Mouse (Mus musculus) kidney, adult 8-10 months (tissue): ENCODE results near the gene Shisal1.

Experiments
- DNase-seq, 2 experiments: peaks; one replicate each; pipeline ENCODE4 v3.0.0; 2022

The Shisal1 gene

DNA sequence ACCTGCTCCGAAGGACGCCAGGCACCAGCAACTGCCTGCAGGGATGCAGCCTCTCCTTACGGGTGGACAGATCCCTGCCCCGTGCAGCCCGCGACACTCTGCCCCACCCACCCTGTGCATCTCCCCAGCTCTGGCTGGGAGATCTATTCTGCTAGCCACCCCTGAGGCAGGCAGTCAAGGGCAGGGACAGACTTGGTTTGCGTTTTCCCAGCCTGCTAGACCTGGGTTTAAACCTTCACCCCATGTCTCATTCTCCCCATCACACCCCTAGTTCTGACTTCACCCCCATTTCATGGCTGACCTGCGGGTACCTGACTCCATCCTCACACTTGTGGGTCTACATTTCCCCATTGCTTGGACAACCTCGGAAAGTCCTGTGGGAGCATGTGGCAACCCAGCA lies at the start of gene Shisal1:
Gene Shisal1, minus strand, starts transcription at position 101 of the 400 bp plus-strand sequence.
- DNase-seq = no peak

DNA sequence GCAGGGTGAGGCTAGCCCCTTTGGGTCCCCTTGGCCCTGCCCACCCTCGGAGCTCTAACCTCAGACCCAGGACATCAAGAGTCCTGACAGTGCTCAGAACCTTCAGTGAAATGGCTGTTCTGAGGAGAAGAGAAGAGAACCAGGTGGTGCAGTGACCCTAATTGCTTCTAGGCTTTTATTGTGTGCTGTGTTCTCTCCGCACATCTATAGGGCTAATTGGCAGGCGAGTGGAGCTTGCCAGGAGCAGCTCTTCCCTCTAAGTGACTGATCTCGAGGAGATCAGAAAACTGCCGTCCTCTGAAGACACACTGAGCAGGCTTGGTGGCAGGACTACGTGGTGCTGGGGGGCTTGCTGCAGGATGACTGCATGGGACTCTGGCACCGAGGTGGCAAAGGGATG lies 43.6 kb upstream of the Shisal1 start:
- DNase-seq = no peak

DNA sequence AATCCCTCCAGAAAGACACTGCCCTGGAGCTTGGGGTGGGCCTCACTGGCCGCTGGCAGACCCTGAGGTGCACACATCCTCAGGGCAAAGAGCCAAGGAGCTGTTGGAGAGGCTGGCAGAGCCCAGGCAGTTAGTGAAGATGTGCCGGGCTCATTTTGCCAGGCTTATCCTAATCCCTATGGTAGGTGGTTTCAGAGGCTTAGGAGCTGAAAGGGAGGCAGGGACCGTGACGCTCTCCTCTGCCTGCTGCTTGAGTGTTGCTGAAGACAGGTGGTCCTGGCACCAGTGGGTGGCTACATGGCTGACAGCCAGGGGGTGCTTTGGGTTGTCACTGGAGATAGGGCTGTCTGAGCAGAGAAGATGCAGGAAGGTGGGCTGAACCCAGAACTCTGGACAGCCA lies 37.4 kb upstream of the Shisal1 start:
- no peak for DNase-seq

DNA sequence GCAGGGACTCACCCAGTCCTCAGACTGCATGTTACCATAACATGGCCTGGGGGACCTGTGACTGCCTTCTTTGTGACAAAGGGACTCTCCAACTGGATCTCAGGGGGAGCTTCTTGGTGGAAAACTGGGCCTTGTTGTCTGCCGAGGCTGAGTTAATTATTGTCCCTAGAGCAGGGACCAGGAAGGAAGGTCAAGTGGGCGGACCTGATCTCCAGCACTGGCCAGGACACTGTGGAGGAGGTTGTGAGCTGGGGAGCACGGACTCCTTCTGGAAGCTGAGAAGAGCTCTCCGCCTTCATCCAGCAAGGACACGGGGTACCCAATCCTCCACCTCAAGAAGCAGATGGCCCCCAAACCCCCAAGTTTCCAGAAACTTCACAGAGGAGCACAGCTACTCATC lies 36.7 kb upstream of the Shisal1 start:
- DNase-seq = peak; percentile 74 to 77

DNA sequence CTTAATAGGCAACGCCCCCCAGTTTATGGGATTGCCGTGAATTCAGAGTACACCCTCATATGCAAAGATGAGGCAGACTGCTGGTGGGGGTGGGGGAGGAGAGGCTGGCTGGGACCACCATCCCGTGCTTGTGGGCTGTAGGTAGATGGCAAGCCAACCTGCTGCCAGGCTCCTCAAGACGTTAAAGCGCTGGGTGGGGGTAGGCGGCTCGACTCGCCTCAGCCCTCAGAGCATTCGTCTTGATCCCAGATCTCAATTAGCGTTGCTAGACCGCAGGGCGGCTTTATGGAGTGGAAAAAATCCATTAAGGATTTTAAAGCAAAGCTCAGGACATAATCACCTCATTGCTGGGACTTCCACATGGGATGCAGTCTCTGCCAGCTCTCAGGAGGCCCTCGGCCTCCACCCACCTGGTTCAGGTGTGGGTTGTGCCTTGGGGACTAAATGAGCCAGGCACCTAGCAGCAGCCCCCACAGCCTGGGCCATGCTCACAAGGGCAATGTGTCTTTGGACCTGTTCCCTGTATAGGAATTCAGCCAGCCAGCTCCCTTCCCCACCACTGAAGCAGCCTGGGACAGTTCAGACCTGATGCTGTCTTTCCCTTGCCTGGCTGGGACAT lies 34.5 kb upstream of the Shisal1 start:
- DNase-seq = peak; percentile 23 to 43

DNA sequence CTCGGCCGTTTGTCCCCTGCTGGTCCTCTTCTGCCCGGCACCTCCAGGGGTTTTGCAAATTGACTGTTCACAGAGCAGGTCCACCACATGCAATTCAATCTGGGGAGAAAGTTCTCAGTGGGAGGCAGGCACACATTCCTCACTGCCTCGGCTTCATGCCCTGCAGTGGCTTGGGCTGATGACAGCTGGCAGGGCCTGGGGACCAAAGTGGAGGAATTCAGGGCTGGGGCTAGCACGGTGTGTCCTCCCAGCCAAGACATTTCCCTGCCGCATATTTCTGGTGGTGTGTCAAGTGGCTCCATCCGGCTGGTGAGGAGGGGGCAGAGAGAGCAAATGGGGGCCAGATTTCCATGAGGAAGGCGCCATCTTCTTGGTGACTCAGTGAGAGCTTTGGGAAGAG lies 22.5 kb upstream of the Shisal1 start:
- no peak for DNase-seq

DNA sequence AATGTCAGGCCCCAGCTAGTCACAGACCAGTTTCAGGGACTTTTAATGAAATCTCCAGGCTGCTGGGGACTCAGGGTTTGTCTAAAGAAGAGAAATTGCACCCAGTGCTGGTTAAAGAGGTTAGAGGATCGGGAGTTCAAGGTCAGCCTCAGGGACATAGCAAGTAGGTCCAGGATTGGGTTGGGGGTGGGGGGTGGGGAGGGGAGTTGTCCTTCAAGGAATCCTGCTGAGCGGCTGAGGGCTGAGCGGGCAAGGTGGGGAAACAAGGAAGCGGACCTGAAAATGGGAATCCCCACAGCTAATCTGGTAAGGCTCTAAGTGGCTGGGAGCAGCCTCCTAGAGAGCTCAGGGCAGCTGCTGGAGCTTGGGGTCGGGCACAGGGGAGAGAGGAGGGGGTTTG lies 20.9 kb upstream of the Shisal1 start:
- no peak for DNase-seq

DNA sequence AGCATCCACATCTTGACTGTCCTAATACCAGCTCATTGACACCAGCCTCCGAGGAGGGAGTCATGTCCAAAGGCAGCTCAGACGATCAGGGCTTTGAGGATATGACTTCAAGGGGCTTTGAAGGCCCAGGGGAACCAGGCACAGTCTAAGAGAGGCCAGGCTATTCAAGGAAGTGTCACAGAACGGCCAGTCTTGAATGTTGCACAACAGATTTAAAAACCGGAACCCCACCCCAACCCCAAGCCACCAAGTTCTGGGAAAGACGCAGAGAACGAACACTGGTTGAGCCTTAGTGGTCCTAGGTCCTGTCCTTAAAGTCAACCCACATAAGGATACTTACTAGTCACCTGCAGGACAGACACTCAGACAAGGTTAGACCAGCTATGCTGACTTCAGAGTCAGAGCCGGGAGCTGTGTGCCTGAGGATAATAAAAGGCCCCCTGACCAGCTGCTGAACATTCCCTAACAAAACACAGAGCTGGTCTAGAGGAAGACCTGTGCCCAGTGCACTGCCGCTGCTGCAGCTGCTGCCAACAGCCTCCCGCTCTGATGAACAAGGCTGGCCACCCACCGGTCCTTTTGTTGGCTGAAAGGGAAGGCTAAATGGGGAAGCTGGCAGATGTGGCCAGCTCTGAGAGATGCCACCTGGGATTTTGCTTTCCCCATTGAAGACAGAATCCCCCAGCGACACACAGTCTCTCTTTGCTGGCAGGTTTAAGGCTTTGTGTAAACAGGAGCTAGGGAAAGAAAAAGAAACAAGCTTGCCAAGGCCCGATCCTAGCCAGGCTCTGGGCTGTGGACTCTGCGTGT lies 19.8 kb upstream of the Shisal1 start:
- DNase-seq = no peak

DNA sequence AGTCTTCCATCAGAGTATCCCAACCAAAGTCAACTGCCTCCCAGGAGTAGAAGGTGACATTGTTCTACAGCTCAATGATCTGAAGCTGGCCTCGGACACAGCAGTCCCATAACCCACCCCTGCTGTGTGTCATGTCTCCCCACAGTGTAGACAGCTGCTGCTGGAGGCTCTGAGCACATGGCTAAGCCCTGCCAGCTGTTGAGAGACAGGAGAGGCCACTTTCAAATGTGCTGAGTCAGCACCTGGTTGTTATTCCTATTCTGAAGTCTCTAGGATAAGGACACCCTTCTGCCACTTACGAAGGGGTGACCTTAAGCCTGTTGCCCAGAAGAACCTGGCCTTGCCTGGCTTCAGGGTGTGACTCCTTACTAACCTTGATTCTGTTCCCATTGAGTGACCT lies 14.5 kb upstream of the Shisal1 start:
- no peak for DNase-seq

DNA sequence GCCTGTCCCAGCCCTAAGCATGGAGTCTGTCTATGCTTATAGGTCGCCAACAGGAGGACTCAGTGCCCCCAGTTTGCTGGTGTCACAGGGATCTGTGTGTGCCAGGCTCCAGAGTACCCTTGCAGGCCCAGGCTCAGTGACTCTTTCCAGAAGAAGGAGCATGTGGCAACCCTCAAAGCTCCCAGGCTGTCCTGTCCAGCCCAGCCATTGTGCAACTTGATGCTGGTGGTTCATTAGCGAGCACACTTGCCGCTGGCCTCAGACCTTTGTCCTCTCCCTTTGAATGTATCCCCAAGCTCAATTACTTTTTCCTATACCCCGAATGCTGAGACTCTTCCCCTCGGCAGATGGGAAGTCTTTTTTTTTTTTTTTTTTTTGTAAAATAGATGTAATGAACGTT lies 12.1 kb upstream of the Shisal1 start:
- DNase-seq = no peak

DNA sequence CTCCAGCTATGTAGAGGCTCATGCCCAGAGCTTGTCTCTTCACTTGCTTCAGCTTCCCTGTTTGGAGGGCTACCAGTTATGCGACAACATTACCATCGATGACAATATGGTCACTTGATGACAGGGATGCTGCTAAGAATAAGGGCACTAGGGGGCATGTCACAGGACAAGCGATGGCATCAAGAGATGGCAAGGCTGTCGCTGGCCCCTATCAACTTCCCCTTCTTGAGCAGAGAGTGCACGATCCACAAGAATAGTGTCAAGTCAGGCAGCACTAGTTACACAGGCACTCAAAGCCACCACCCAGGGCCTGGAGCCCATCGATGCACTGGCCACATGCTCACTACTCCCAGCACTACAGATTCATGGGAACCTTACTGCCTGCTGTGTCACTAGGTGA lies 8.4 kb upstream of the Shisal1 start:
- no peak for DNase-seq

DNA sequence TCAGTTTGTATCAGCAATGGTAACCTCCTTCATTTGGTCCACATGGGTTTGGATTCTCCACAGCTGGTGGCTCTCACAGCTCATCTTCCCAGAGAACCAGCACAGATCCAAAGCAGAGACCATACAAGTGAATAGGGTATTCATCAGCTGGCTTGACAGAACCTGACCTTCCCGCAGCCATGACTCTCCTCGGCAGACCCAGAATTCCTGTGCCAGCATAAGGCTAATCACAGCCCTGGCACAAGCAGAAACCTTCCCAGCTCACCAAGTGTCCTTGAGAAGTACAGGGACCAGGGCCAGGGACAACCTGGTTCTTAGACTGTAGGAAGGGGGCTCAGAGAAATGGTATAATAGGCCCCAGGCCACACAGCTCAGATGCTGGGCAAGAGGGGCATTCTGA lies 6.2 kb upstream of the Shisal1 start:
- no peak for DNase-seq

DNA sequence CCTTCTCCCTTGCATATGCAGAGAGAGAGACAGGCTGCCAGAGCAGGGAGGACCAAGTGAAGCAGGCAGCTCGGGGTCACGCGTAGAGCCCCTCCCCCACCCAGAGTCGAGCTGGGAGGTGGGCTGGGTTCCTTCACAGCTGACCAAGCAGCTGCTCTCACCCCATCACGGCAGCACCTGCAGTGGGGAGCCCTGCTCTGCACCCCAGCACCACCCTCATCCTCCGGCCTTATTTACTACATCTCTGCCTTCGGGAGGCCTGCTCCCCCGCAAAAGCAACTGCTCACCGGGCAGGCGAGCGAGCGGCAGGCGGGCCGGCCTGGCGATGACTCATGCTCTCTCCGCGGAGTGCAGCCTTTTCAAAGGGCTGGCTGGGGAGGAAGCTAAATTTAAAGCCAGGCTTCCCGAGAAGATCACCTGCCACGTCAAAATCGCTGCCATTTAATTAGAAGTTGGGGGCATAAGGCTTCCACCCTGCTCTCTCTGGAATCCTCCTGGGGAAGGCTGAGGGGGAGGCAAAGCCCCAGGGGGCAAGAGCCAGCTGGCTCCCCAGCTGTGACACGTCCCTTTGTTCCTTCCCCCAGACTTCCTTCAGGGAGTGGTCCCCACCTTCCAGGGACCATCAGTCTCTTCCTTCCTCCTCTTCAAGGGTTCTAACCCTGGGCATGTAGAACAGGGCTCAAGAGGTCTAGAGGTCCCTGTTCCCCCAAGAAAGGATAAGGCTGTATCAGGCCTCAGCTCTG lies 3.7 kb upstream of the Shisal1 start:
- no peak for DNase-seq

DNA sequence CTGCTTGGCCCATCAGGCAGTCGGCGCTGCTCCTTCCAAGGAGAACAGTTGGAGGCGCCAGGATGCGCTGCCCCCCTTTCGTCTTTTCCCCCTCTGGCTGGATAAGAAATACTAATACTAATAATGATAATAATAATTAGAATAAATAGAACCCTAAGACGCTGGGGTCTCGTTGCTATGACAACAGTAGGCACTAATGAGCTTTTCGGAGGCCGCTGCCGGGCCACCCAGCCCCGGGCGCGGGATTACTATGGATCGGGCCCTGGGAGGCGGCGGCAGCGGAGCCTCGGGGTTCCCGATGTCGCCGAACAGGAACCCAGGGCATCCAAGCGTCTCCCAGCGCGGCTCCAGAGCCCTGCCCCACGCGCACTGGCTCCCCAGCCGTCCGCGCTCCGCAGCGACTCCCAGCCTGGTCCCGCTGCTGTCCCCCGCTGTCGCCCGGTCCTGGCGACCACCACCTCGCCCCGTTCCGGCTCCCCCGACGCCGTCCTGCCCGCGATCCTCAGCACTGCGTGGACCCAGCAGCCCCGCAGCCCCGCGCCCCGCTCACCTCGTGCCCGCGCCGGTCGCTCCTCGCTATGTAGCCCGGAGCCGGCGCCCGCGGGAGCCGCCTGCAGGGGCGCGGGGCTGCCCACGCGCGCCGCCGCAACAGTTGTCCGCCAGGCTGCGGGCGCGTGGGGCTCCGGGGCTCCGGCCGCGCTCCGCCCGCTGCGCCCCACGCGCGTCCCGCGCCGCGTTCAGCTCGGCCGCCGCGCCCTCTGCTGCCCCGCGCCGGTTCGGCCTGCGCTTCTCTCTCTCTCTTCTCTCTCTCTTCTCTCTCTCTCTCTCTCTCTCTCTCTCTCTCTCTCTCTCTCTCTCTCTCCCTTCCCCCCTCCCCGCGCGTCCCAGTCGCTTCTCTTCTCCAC lies 833 bp downstream of the Shisal1 start:
- no peak for DNase-seq

DNA sequence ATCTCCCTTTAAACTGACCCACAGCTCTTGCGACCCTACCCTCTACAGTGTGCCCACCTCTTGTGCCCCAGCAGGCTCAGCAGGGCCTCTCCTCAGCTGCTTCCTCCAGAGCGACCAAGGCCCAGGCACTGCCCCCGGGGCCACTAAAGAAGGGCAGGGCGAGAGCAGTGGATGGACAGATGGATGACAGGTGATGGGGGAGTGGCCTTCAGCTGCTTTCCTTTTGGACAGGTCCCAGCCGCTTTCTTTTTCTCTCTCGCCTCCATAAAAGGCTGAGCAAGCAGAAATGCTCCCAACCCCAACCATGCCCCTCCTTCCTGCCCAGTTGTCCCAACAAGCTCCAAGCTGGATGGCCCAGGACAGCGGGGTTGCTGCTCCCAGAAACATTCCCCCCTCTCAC lies 2.7 kb downstream of the Shisal1 start:
- peak; percentile 26 to 33 for DNase-seq

DNA sequence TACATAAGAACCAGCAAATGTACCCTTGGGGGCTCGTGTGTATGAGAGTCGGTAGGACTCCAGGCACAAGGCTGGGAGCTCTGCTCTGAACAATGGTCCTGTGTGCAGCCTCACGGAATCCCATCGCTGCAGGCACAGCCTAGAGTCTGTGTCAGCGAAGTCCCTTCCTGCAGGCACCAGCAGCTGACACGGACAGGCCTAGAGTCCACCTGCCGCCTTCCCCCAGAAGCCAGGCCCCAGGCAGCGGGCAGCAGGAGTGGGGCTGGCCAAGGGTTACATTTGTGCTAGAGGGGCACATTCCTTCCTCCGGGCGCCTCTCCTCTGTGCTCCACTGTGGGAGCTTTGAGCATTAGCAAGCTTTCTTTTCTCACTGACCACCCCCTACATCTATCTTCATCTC lies 3.3 kb downstream of the Shisal1 start:
- peak; percentile 43 to 58 for DNase-seq

DNA sequence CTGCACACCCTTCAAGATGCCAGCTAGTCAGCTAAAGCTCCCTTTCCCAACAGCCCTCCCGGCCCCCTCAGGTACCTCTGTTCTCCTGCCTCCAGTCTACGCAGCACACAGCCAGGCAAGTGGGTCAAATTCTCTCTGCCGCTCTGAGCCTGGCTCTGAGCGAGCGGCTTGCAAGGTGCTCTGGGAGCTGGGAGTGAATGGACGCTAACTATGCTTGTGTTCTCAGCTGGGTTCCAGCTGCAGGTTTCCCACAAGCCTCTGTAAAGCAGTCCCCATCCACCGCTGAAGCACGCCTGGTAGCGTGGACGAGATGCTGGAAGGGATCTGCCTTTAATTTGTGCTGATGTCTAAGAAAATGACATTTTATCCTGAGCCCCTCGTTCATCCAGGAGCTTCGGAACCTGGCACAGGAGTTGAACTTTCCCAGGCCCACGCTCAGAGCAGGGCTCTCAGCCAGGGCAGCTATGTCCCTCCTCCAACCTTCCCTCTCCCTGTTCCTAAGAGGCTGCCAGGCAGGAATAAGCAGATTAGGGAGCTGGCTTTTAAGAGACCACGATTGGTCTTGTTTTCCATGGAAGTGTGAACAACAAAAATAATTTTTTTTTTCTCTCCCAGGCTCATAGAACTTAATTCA lies 5.1 kb downstream of the Shisal1 start:
- no peak for DNase-seq

DNA sequence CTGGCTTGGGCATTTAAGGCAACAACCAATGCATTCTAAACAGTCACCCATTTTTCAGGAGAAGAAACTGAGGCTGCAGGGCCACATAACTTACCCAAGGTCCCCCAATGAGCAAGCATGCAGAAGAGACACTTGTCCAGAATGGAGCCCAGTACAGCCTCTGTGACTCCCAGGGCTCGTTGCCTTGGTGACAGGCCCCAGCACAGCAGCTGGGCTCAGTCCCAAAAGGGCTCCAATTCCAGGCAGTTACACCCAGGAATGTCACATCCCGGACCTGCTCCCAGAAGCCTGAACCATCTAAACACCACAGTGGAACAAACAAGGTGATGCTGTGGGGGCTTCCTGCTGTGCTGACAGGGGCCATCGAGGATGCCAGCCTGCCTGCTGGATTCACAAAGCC lies 6.1 kb downstream of the Shisal1 start:
- DNase-seq = no peak

DNA sequence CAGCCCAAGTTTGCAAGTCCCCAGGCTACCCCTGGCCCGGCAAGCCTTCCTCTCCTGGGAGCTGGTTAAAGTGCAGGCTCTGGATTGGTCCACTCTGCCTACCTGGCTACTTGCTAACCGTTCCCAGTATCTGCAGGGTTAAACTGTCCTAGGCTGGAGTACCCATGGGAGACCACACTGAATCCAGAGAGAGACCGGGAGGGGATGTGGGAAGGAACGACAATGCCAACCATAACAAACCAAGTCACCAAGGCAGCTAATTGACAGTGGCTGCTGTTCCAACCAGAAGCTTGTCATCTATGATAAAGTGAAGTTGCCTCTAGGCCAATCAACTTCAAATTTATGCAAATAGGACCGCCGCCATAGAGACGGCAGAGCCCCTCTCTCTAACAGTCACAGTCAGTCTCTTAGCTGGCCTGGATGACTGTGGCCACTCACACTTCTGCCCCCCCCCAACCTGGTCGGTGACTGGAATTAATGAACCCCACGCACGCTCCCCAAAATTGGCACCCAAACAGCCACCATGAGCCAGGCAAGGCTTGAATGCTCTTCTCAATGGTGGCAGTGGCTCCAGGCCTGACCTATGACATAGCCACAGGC lies 13.2 kb downstream of the Shisal1 start:
- DNase-seq = no peak

DNA sequence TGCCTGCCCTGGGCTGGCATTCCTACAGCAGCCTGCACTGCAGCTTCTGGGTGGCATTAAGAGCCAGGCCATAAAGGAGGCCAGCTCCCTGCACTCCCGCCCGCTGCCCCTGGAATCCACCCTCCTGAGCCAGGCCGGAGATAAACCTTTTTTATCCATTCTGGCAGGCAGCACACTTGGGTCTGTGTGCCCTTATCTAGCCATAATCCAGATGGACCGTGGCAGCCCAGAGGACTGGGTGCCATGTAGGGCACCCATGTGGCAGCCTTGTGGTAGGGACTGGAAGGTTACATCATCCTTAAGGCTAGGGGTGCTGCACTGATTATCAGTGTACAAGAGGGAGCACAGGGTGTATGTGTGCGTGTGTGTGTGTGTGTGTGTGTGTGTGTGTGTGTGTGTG lies 16.4 kb downstream of the Shisal1 start:
- DNase-seq = no peak

DNA sequence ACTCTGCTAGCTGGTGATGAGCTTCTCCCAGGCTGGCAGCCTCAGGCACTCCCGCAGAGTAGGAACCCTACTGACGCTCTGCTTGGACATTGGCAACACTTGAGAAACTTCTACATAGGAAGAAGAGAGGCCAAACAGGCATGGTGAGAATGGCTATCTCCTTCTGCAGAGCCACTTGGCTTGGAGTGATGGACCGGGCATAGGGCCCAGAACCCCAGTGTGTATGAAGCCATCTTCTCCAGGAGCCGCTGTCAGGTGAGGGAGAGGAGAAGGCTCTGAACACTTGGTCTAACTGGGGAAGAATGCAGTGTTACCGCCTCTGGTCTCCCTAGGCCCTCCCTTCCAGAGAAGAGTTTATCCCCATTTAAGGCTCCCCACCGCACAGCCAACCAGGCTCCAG lies 19.3 kb downstream of the Shisal1 start:
- DNase-seq = no peak

DNA sequence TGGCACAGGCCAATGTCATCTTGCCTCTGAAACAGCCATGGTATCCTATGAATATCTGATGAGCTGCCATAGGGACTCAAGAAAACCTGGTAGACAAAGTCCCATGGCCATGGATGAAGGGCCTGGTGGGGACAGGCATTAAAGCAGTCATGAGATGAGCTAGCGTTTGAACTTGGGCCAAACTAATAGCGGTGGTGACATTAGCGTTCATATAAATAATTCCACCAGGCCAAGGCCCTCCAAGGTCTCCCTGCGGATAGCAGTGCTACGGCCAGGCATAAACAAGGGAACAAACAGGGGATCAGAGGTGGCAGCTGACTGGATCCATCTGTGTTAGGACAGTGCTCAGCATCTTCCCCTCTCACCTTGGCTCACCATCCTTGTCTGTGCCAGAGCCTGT lies 21.2 kb downstream of the Shisal1 start:
- no peak for DNase-seq
